Mouse (Mus musculus) 3134 (cell line): ENCODE results near the gene Lyg1.
"Not testable (repeated sequence)": the region's sequence is repeated elsewhere in the genome, so short reads cannot be mapped to it uniquely, and the experiment has no call there.

ENCODE experiments used
- DNase-seq: peaks from one replicate; pipeline ENCODE4 v3.0.0-alpha.2; 2011; ENCODE audit warnings: low spot score; ENCODE audit not compliant: insufficient read length; ENCODE audit errors: extremely low read depth

Gene Lyg1

GRCm38 (mm10) chr1:37957659-37958058 lies at the start of gene Lyg1:
Gene Lyg1 (minus strand): TSS chr1:37957759.
- no peak for DNase-seq

DNA sequence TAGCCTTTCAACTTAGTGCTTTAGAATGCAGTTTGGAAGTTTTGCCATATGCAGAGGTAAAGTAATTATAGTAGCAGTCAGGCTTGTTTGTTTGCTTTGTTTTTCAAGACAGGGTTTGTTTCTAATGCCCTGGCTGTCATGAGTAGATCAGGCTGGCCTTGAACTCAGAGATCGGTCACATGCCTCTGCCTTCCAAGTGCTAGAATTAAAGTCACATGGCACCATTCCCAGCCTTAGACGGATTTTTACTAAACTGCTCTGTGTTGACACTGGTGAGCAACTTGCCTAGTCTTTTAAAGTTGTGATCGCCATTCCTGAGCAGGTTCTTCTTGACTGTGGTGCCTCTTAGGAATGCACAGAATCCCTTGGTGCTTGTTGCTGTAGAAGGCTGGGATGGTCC lies 49.2 kb upstream of the Lyg1 start:
- DNase-seq: no peak

DNA sequence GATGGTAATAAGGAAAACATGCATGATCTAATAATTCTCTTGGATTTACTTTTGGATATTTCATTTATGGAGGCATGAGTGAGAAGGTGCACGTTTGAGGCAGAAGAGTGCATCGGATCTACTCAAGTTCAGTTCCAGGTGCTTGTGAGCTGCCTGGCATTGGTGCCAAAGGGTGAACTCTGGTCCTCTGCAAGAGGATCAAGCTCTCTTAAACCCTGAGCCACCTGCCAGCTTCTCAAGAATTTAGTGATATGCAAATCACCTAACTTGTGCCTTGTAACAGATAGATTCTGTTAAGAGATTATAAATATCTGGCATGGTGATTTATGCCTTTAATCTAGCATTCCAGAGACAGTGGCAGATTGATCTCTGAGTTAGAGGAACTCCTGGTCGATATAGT lies 45.5 kb upstream of the Lyg1 start:
- DNase-seq: no peak

GRCm38 (mm10) chr1:38001956-38002355 lies 44.4 kb upstream of the Lyg1 start:
- DNase-seq: no peak

DNA sequence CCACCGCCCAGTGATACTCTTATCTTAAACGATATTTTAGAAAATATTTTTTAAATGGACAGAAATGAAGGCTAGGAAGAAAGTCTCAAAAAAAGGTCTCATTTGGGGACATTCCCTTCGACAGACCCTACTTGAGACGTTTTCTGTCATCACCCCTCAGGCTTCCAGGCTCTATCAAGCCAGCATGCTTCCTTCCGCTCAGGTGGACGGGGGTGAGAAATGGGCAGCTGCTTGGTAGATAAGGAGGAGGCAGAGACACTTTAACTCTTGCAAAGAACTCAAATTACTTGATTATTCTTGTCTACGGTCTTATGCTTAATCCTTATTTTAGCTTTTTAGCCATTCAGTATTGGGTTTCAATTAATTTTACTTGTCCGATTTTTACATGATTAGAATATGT lies 43.3 kb upstream of the Lyg1 start:
- no peak for DNase-seq

DNA sequence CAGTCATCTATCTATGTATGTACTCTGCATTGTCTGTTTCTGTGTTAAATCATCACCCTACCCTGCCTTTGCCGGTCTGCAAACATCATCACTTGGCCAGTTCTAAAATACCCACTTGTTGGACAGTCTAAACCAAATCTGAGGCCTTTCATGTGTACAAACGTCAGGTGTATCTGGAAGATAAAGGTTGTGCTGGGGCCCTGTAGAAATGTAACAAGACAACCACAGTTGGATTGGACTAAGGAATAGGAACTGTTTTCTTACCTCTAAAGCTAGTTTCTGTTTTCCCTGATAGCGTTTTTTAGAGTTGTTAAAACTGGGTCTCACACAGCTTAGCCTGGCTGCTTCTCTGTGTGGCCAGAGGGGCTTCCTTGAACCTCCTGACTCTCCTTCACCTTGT lies 42.0 kb upstream of the Lyg1 start:
- no peak for DNase-seq

DNA sequence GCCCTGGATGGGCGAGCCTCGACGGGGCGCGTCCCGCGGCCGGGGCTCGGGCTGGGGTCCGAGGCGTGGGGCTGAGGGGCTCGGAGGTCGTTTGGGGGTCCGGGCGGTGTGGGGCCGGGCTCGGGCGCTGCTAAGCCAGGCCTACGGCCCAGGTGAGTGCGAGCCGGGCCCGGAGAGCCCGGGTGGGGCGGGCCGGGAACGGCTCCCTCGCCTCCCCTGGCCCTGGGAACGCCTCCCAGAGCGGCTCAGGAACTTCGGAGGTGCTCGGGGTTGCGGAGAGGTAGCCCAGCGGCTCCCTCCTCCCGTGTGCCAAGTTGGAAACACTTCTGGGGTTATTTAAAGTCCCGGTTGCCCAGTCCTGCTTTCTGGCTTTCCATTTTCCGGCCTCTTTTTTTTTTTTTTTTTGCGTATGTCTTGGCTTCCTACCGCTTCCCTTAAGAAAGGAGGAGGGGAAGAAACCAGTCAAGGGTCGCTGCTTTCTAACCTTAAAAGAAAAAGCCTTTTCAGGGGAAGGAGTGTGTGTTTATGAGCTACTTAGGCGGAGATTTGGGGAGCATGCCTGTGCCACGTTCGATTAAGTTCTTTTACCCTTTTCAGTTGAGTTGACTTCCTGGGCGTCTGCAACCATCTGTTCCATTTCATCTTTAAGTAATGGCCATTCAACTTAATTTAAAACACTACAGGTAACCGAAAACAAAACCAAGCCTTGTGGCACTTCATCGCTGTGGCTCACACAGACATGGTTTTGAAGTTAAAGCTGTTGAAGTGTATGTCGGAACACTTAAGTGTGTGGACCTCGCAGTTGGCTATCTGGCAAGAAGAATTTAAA lies 41.0 kb upstream of the Lyg1 start:
- peak; percentile 59 for DNase-seq

DNA sequence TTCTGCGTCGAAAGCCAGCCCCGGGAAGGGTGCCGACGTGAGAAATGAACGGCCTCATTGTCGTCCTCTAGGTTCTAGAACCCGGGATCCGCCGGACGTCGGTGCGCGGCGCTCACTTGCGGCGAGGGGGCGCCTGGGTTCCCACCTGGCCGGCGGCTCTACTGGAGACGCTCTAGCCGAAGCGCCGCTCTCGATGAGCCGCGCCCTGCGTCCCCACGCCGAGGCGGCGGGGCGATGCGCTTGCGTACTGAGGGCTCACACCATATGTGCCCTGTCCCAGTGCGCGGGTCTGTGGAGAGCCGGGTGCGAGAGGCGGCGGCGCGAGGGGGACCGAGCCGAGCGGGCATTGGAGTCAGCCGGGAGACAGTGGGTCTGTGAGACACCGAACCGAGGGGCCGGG lies 40.3 kb upstream of the Lyg1 start, which contains the start of the genes Txndc9 and Eif5b:
TSS of gene Txndc9 (minus strand) at position 27 of the 400 bp plus-strand sequence.
TSS of gene Eif5b (plus strand) at position 144 of the 400 bp plus-strand sequence.
- peak; percentile 97 for DNase-seq

DNA sequence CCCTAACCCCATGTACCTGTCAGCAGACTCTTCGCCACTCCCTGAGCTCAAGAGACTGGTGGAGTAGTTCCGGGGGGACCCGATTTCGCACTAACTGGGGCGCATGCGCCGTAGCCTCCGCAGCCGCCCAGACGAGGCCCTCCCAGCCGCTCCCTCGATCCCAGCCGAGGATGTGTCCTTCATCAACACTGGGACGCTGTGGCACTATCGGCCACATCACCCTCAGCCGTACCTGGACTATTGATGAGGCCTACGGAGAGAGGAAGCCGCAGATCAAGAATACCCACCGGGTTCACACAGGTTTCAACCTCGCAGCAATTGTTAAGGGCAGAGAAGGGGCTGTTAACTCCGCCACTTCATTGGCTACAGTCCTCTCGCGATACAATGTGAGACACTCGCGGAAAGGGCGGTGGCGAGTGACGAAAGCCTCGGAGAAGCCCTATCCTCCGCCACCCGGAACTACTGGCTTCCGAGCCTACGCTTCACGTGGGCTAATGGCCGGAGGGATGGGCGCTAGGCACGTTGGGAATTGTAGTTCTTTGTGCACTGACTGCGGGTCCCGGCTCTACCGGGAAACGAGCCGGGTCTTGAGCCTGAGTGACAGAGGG lies 39.4 kb upstream of the Lyg1 start:
- DNase-seq: peak; percentile 92

DNA sequence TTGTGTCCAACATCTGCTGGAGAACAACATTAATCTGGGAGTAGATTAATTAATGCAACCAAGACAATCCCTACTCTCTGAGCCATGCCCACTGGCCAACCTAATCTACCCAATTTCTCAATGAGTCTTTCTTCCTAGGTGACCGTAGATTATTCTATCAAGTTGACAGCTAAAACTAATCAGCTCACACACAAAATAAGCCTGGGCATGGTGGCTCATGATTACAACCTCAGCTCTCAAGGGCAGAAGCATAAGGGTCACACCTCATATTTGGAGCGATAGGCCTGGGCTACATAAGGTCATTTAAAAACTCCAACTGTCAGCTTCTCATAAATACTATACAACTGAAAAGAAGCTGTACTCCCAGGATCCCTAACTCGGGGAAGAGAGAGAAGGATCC lies 38.7 kb upstream of the Lyg1 start:
- no peak for DNase-seq

DNA sequence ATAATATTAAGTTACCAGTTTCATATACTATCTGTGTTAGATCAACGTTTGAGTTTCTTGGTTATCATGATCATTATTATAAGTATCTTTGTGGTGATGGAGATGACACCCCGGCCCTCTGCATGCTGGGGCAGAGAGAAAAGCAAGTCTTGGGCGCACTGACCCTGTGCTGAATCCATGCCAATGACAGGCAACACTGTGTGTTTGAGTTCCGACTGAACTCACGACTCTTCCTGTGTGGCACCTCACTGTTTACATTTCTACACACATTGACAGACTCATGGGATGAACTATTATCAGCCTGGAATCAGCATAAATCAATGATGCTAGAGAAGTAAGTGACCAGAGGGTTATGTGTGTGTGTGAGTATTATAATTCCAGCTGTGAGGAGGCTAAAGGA lies 30.3 kb upstream of the Lyg1 start:
- DNase-seq: no peak

- peak; percentile 16 for DNase-seq
Measured at GRCm38 (mm10) chr1:37985764-37986323, 28.3 kb upstream of the Lyg1 start.

- no peak for DNase-seq
Measured at GRCm38 (mm10) chr1:37984326-37984725, 26.8 kb upstream of the Lyg1 start.

- DNase-seq: no peak
Measured at GRCm38 (mm10) chr1:37977303-37977702, 19.7 kb upstream of the Lyg1 start.

GRCm38 (mm10) chr1:37976666-37977065 lies 19.1 kb upstream of the Lyg1 start:
- DNase-seq: not testable (repeated sequence)

GRCm38 (mm10) chr1:37971520-37971919 lies 14.0 kb upstream of the Lyg1 start:
- DNase-seq: peak; percentile 52

GRCm38 (mm10) chr1:37968746-37969145 lies 11.2 kb upstream of the Lyg1 start:
- no peak for DNase-seq

GRCm38 (mm10) chr1:37965571-37965970 lies 8.0 kb upstream of the Lyg1 start:
- no peak for DNase-seq

- DNase-seq: no peak
Measured at GRCm38 (mm10) chr1:37959486-37959885, 1.9 kb upstream of the Lyg1 start.

- DNase-seq: no peak
Measured at GRCm38 (mm10) chr1:37958516-37958915, 957 bp upstream of the Lyg1 start.

DNA sequence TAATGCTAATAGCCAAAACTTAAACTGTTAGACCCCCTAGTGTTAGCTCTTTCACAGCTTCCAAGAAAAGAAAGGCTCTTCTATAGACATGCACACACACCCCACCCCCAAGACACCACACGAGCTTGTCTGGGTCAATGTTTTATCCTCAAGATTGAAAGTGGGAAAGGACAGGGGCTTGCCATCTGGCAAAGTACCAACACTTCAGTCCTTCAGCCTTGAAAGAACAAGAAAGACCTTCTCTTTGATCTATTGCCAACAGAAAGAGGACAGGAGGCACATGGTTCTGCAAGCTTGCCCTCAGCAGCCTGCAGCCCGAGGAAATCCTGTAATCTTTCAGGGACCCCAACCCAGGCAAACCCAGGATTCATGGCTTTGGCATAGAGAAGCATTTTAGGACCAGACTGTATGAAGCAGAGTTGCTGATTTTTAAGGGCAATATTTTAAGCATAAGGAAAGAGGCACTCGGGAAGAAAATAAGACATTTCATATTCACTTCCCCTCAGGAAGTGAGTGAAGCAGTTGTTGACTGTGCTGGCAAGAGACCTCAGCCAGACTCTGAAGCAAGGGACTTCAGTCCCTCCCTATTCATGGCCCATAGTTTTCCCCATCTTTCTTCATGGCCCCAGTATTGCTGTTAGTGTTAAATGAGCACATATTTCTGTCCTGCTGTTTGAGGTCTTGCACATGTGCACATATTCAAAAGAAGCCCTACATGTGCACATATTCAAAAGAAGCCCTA lies 698 bp downstream of the Lyg1 start:
- DNase-seq: no peak
